Mouse (Mus musculus): ENCODE data around the gene Tbk1. TPM values are rescaled to one million over a fixed set of nuclear protein-coding genes. Genes with fewer than 3 reads are reported as not detected.
A peak's percentile ranks its signal among the peaks of the same experiment; 100 is the strongest.

Tbk1 gene
- polyA plus RNA-seq, 1 experiment: 41.5 TPM

GRCm38 (mm10) chr10:121622431-121622830 is 35.8 kb upstream of the Tbk1 start:
- Histone ChIP-seq H3K4me3 (ENCODE audit: insufficient read depth, low read length) (no peak overlapping the region), H3K4me1 (ENCODE audit: control insufficient read depth, insufficient read depth, low read length) (peaks cover 2% of the 10 kb centered on the region), H3K27ac (ENCODE audit: insufficient read depth, low read length) (no peak overlapping the region)
- TF ChIP-seq CTCF (IDR thresholded peaks at IDR 0.05; ENCODE audit: extremely low read depth, insufficient read depth, low read length): no peak

GRCm38 (mm10) chr10:121615935-121616334 is 29.3 kb upstream of the Tbk1 start:
- H3K4me1 ChIP-seq (ENCODE audit: control insufficient read depth, insufficient read depth, low read length): no peaks in the 10 kb centered on the region
- TF ChIP-seq CTCF (IDR thresholded peaks at IDR 0.05; ENCODE audit: extremely low read depth, insufficient read depth, low read length): no peak
- no peak overlapping the region for H3K27ac ChIP-seq (ENCODE audit: insufficient read depth, low read length)
- no peak overlapping the region for H3K4me3 ChIP-seq (ENCODE audit: insufficient read depth, low read length)

- TF ChIP-seq CTCF (IDR thresholded peaks at IDR 0.05; ENCODE audit: extremely low read depth, insufficient read depth, low read length): no peak
- no peak for TF ChIP-seq POLR2A (IDR thresholded peaks at IDR 0.05; ENCODE audit: extremely low read depth, insufficient read depth, low read length)
- no peak overlapping the region for H3K4me3 ChIP-seq (ENCODE audit: insufficient read depth, low read length)
- H3K27ac ChIP-seq (ENCODE audit: insufficient read depth, low read length): no peak overlapping the region
- no peaks in the 10 kb centered on the region for H3K4me1 ChIP-seq (ENCODE audit: control insufficient read depth, insufficient read depth, low read length)
These were observed 28.7 kb upstream of the Tbk1 start for GRCm38 (mm10) chr10:121615146-121615870.

- Histone ChIP-seq H3K27ac (ENCODE audit: insufficient read depth, low read length) (peak overlapping the region; percentile 72), H3K4me3 (ENCODE audit: insufficient read depth, low read length) (no peak overlapping the region)
- no peak for TF ChIP-seq CTCF (IDR thresholded peaks at IDR 0.05; ENCODE audit: extremely low read depth, insufficient read depth, low read length)
- no peak for TF ChIP-seq POLR2A (IDR thresholded peaks at IDR 0.05; ENCODE audit: extremely low read depth, insufficient read depth, low read length)
These were observed 27.0 kb upstream of the Tbk1 start for GRCm38 (mm10) chr10:121613570-121613969.

GRCm38 (mm10) chr10:121612448-121612847 is 25.9 kb upstream of the Tbk1 start:
- H3K27ac ChIP-seq (ENCODE audit: insufficient read depth, low read length): no peak overlapping the region
- H3K4me3 ChIP-seq (ENCODE audit: insufficient read depth, low read length): no peak overlapping the region
- no peaks in the 10 kb centered on the region for H3K4me1 ChIP-seq (ENCODE audit: control insufficient read depth, insufficient read depth, low read length)
- TF ChIP-seq CTCF (IDR thresholded peaks at IDR 0.05; ENCODE audit: extremely low read depth, insufficient read depth, low read length) (no peak), POLR2A (IDR thresholded peaks at IDR 0.05; ENCODE audit: extremely low read depth, insufficient read depth, low read length) (no peak)

More at GRCm38 (mm10) chr10:121613570-121613969, 27.0 kb upstream of the Tbk1 start:
- H3K4me1 ChIP-seq (ENCODE audit: control insufficient read depth, insufficient read depth, low read length): no peaks in the 10 kb centered on the region

GRCm38 (mm10) chr10:121611587-121611986 is 25.0 kb upstream of the Tbk1 start:
- Histone ChIP-seq H3K4me1 (ENCODE audit: control insufficient read depth, insufficient read depth, low read length) (no peaks in the 10 kb centered on the region), H3K4me3 (ENCODE audit: insufficient read depth, low read length) (no peak overlapping the region), H3K27ac (ENCODE audit: insufficient read depth, low read length) (no peak overlapping the region)
- no peak for TF ChIP-seq POLR2A (IDR thresholded peaks at IDR 0.05; ENCODE audit: extremely low read depth, insufficient read depth, low read length)
- no peak for TF ChIP-seq CTCF (IDR thresholded peaks at IDR 0.05; ENCODE audit: extremely low read depth, insufficient read depth, low read length)

GRCm38 (mm10) chr10:121608177-121608576 is 21.6 kb upstream of the Tbk1 start:
- Histone ChIP-seq H3K4me1 (ENCODE audit: control insufficient read depth, insufficient read depth, low read length) (no peaks in the 10 kb centered on the region), H3K4me3 (ENCODE audit: insufficient read depth, low read length) (no peak overlapping the region), H3K27ac (ENCODE audit: insufficient read depth, low read length) (no peak overlapping the region)
- no peak for TF ChIP-seq POLR2A (IDR thresholded peaks at IDR 0.05; ENCODE audit: extremely low read depth, insufficient read depth, low read length)
- no peak for TF ChIP-seq CTCF (IDR thresholded peaks at IDR 0.05; ENCODE audit: extremely low read depth, insufficient read depth, low read length)

- Histone ChIP-seq H3K4me1 (ENCODE audit: control insufficient read depth, insufficient read depth, low read length) (no peaks in the 10 kb centered on the region), H3K4me3 (ENCODE audit: insufficient read depth, low read length) (no peak overlapping the region), H3K27ac (ENCODE audit: insufficient read depth, low read length) (no peak overlapping the region)
- TF ChIP-seq CTCF (IDR thresholded peaks at IDR 0.05; ENCODE audit: extremely low read depth, insufficient read depth, low read length): no peak
- TF ChIP-seq POLR2A (IDR thresholded peaks at IDR 0.05; ENCODE audit: extremely low read depth, insufficient read depth, low read length): no peak
These were observed 18.2 kb upstream of the Tbk1 start for GRCm38 (mm10) chr10:121604632-121605344.

- Histone ChIP-seq H3K4me3 (ENCODE audit: insufficient read depth, low read length) (no peak overlapping the region), H3K27ac (ENCODE audit: insufficient read depth, low read length) (no peak overlapping the region), H3K4me1 (ENCODE audit: control insufficient read depth, insufficient read depth, low read length) (no peaks in the 10 kb centered on the region)
- TF ChIP-seq POLR2A (IDR thresholded peaks at IDR 0.05; ENCODE audit: extremely low read depth, insufficient read depth, low read length): no peak
- TF ChIP-seq CTCF (IDR thresholded peaks at IDR 0.05; ENCODE audit: extremely low read depth, insufficient read depth, low read length): no peak
These were observed 17.0 kb upstream of the Tbk1 start for GRCm38 (mm10) chr10:121603556-121603955.

GRCm38 (mm10) chr10:121601272-121601671 is 14.7 kb upstream of the Tbk1 start:
- Histone ChIP-seq H3K4me3 (ENCODE audit: insufficient read depth, low read length) (no peak overlapping the region), H3K4me1 (ENCODE audit: control insufficient read depth, insufficient read depth, low read length) (no peaks in the 10 kb centered on the region), H3K27ac (ENCODE audit: insufficient read depth, low read length) (no peak overlapping the region)
- TF ChIP-seq POLR2A (IDR thresholded peaks at IDR 0.05; ENCODE audit: extremely low read depth, insufficient read depth, low read length) (no peak), CTCF (IDR thresholded peaks at IDR 0.05; ENCODE audit: extremely low read depth, insufficient read depth, low read length) (no peak)
